Mouse (Mus musculus): ENCODE measurements around the gene Slc6a12.

Gene Slc6a12

GRCm38 (mm10) chr6:121412558-121413297 is 69.9 kb downstream of the Slc6a12 start:
- no peak for DNase-seq (ENCODE audit: low spot score)

Data from c-Kit-positive CD71-positive TER-119-positive erythroid progenitor cells, embryonic 14.5 days (primary cell).